Mouse (Mus musculus): ENCODE measurements at regions not wholly inside any gene's neighbourhood (a gene's known extent, or its start where the extent isn't known, plus 50 kb on each side); places are given as distances from the start of the nearest gene placed in this dataset.

- no peak for TF ChIP-seq CTCF (IDR thresholded peaks at IDR 0.05; ENCODE audit: borderline replicate concordance, extremely low read depth, insufficient read depth, insufficient read length)
- TF ChIP-seq POLR2A (IDR thresholded peaks at IDR 0.05; ENCODE audit: borderline replicate concordance, extremely low read depth, insufficient read depth, insufficient read length, poor library complexity, severe bottlenecking) = no peak
Observed at GRCm38 (mm10) chr3:13250721-13251120, 1229.8 kb upstream of the Slc7a12 start.

Measured in brain, embryonic 14.5 days (tissue).